Mouse (Mus musculus) induced T-regulatory cell, adult 2 months (primary cell): Measurements from ENCODE around the gene Pqlc2.

ENCODE experiments used
- DNase-seq: peaks from one replicate; pipeline ENCODE4 v3.0.0-alpha.2; 2012; ENCODE audit warnings: low read depth

Pqlc2 gene

DNA sequence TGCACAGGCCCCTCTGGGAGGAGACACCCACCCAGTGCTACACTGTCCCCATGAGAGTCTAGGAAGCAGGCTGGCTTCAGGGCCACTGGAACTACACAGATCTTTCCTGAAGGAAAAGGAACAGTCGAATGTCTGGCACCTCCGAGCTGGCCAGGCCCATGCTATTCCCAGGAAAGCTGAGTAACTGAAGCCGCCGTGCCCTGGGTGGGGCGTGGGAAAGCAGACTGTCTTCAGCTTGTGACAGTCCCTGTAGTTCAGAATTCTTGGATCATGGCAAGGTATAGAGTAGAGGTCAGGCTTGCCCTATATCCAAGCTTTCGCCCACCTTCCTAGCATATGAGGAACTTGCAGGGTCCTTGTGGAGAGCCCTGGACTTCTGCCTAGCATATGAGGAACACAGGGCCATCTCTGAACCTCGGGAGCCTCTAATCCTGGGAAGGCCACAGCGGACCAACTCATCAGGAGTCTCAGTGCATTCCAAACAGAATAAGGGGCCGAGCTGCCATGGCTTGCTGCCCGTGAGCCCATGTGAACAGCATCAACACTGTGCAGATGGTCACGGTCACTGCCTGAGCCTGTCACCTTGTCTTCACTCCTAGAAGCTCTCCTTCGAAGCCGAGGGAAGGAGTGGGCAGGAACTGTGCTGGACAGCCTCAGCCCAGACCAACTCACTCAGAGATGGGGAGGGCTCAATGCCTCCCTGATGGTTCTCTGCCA, 44.6 kb downstream of the Pqlc2 start:
- DNase-seq: no peak

DNA sequence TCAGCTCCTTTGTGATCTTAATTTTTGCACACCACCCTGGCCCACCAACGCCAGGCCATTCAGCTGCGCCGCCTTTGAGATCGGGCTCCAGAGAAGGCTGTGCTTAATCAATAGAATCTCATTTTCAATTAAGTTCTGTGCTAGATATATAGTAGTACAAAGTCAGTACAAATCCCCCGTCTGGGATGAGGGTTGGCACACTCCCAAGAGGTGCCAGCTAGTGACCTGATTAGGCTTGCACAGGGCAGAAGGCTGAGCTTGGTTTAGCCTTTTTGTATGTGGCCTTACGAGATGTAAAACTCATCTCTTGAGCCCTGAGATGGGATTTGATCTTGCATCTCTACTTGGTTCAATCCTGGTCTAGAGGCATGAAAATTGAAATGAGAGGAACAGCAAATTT, 47.5 kb downstream of the Pqlc2 start:
- DNase-seq: no peak

DNA sequence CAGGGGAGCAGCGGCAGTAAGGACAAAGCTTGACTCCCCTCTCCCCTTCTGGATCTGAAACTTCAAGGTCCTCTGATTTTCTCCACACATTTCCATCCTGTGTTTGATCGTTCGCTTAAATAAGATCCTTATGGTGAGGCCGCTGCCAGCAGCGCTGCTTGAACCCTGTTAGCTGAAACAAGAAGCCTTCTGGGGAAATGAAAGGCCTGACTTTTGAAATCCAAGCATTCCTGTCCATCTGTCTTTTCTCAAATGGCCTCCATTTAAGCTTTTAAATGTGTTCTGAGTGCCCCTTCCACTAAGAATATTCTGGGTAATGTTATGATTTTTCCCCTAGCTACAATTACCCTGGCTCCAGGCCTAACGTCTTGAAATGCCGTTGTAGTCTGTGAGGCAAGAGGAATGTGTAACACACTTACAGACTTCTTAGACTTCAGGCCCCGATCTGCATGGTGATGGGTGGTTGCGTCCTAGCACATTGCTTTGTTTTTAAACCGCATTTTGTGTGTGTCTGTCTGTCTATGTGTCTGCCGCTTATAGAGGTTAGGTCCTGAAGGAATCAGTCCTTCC, 51.1 kb downstream of the Pqlc2 start:
- no peak for DNase-seq

DNA sequence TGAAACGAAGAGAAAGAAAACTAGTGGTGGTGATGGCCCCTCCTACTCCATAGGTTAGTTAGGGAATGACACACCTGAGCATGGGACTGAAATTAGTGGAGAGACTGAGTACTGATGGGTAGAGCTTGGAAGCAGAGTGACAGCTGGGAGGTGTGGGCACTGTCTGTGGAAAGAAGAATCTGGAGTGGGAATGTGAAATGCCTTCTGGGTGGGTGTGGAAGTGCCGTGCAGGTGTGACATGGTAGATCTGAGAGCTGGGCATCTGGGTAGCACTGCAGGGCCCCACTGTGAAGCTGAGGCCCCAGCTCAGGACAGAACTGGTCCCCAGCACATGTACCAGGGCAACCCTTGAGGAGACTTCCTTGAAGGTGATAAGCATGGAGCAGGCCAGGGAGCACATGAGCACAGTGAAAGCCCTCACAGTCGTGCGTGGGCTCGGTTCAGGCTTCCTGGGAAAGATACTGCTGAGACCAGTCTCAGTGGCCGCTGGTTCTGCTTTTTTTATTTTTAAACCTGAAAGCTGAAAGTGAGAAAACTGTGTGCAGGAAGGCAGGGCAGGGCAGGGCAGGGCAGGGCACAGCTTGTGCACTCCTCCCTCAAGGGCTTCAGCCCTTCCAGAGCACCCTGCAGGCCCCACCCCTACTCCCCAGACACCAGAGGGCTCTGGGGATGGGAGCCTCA, 51.7 kb downstream of the Pqlc2 start:
- DNase-seq: no peak

DNA sequence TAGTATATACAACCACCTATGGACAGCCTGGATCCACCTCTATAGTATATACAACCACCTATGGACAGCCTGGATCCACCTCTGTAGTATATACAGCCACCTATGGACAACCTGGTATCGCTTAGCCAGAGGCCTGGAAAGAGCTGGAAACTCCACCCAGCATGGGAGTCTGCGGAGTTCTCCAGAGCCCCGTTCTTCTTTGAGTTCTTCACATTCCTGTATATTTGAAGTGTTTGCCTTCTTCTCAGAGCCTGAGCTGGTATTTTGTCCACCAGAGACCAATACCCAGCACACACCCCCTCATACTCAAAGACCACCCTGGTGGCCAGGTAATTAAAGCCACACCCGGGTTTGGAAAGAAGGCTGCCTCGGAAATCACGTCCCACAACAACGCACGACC, 53.8 kb downstream of the Pqlc2 start:
- DNase-seq: no peak

DNA sequence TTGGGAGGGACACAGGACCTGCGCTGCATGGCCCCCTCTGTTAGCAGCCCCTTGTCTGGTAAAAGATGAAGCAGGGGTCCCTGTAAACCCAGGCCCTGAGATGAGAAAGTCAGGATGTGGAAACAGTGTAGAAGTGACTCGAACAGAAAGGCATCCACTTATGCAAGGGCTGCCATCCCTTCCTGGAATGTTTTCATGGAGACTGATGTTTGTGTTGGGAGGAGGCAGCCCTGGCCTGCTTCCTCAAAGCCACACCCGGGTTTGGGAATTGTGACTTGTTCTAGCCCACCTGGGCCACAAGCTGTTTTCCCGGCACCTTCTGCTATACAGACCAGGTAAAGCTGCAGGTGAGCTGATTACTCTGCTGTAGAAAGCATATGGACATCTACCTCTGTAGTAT, 54.4 kb downstream of the Pqlc2 start:
- no peak for DNase-seq

DNA sequence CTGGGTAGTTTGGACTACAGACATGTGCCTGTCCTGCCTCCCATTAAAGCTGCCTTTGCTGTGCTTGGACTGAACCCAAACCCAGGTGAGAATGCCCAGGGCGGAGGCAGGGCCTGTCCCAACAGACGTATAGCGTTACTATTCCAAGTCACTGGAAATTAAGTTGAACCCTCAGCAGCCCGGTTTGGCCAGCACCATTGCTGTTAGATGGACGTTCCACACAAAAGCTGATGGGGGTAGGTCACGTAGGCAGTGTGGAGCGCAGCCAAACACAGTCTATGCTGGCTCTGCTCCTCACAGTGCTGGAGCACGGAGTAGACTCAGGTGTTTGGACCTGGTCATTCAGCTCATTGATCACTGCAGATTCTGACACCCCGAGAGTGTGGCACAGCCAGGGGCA, 57.3 kb downstream of the Pqlc2 start:
- no peak for DNase-seq

DNA sequence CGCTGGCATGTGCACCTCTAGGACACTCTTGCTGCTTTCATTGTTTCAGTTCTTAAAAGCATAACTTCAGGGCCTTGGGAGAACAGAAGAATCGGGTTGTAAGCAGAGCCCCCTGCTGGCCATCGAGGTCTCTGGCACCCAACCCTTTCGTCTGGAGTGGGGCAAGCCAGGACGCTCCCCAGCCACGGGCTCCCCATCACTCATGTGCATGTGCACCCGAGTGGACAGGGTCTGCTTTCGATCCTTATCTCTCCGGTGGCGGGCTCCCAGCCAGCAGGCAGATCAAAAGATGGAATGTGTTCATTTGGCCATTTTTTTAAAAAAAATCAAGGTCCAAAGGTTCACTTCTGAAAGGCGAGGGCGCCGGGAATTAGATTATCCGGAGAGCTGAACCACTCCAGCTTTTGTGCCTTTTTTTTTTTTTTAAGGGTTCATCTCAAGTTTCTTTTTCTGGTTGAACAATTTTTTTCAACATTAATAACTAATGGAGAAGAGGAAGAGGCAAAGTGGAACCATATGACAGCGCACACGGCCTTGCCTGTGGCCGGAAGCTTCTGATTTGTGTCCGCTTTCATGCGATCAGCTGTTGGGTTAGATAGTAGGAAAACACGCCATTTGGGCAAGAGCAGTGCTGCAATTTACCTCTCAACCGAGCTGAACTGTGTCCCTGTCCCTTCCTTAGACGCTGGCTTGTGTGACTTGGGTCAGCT, 58.3 kb downstream of the Pqlc2 start:
- DNase-seq: peak; percentile 79

GRCm38 (mm10) chr4:139250886-139251285, 59.6 kb downstream of the Pqlc2 start:
- no peak for DNase-seq

DNA sequence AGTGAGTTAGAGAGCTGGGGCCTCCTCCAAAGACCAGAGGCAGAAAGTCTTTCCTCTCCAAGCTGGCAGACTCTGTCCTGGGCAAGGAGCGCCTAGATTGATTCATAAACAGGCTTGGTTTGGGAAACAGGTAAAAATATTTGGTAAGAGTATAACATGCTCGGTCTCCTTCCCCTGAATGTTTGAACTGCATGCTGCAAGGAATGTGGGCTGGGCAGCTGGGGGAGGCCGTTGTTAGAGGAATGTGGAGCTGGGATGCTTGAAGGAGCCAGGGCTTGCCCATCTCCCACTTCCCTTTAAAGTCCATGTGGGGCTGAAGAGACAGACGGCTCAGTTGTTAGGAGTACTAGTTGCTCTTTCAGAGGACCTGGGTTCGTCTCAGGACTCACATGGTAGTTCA, 60.5 kb downstream of the Pqlc2 start:
- no peak for DNase-seq

DNA sequence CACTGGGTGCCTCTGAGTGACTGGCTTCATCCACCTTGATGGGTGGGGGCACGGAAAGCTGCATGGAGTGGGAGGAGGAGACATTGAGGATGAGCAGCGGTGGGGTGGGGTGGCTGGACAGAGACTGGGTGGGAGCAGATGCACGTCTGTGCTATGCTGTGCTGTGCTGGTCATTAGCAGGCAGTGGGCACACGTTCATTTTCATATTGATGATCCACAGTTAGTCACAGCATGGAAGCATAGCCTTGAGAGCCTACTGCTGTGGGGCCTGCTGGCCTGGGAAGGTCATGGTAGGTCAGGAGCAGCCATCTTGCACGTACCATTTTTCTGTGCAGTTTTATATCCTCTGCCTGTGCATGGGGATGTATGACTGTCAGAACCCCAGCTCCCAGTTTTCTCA, 61.8 kb downstream of the Pqlc2 start:
- no peak for DNase-seq

GRCm38 (mm10) chr4:139247966-139248365, 62.5 kb downstream of the Pqlc2 start:
- DNase-seq: no peak

GRCm38 (mm10) chr4:139246130-139246877, 64.2 kb downstream of the Pqlc2 start:
- DNase-seq: no peak

DNA sequence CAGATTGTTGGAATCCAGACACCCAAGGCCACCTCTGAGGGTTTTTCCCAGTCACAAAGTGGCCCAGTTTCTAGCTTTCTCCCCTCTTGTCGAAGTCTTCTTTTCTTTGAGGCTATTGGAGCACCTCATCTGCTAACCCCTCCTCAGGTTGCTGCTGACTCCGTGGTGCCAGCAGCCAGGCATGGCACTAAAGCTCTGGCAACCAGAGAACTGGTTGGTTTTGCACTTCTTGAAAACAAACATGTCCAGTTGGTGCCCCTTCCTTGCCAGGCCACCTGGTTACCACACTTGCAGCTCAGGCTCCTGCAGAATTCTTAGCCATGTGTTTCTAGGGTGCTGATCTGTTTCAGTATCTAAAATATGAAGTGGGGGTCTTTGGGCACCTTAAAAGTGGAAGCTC, 65.0 kb downstream of the Pqlc2 start:
- no peak for DNase-seq

DNA sequence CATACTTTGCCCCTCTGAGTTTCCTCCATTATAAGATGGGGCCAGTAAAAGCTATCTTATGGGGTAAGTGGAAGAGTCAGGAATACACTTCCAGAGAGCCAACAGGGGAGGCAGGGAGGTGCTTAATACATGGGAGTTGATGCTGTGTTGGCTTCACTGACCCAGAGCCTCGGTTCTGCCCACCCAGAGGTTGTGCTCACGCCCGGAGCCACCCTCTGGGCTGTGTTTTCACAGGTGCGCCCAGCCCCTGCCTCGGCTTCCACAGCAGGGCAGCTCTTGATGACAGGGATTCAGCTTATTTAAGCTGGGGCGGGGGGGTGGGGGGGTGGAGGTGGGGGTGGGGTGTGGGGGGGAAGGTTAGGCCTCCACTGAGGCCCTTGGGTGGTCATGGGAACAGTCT, 65.7 kb downstream of the Pqlc2 start:
- no peak for DNase-seq

DNA sequence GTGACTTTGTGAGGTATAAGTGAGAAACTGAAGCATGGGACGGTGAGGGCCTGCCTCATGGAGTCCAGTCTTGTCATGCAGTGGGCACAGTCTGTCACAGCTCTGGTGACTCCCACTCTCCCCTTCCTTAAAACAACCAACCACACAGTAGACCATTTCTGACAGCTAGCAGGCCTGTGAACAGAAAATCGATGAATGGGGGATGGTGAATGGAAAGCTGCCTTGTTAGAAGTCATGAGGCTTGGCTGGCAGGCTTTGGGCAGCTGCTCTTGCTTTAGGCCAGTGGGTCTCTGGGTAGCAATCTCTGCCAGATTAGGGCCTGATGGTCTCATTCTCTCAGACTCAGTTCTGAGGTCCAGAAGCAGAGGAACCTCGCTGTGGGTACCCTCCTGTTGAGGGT, 66.3 kb downstream of the Pqlc2 start:
- no peak for DNase-seq
